Mouse (Mus musculus): Measurements from ENCODE around the gene Otub1. TPM values are rescaled to one million over a fixed set of nuclear protein-coding genes. Genes with fewer than 3 reads are reported as not detected.

Otub1 gene
- total and polyA plus RNA-seq, 2 experiments from 2014 or later = 242 to 257 TPM

GRCm38 (mm10) chr19:7224253-7224652, 18.1 kb upstream of the Otub1 start:
- Histone ChIP-seq H3K36me3 (ENCODE audit: insufficient read depth, low read length) (peaks cover 25% of the 10 kb centered on the region), H3K9me3 (ENCODE audit: low read length) (no peaks in the 10 kb centered on the region), H3K27me3 (ENCODE audit: insufficient read depth, low read length) (no peaks in the 10 kb centered on the region), H3K4me1 (ENCODE audit: insufficient read depth, low read length) (no peaks in the 10 kb centered on the region), H3K27ac (ENCODE audit: low read depth, low read length) (no peak overlapping the region), H3K4me3 (ENCODE audit: low read depth, low read length) (no peak overlapping the region), H3K4me2 (ENCODE audit: low read depth, low read length, poor library complexity, severe bottlenecking) (no peak overlapping the region), H3K9ac (replicated peaks; ENCODE audit: low read length, poor library complexity, severe bottlenecking) (no peak overlapping the region)
- WGBS = 94% methylated on average over 3 of the region's 3 CpGs
- no peak for ATAC-seq (ENCODE audit: low FRiP score)
- no peak for DNase-seq (ENCODE audit: low spot score)
- no peak for TF ChIP-seq CTCF (IDR thresholded peaks at IDR 0.05)

GRCm38 (mm10) chr19:7223488-7223887, 17.4 kb upstream of the Otub1 start:
- H3K4me3 ChIP-seq (ENCODE audit: low read depth, low read length) = no peak overlapping the region
- no peak for TF ChIP-seq CTCF (IDR thresholded peaks at IDR 0.05)
- H3K9ac ChIP-seq (replicated peaks; ENCODE audit: low read length, poor library complexity, severe bottlenecking) = no peak overlapping the region
- H3K27ac ChIP-seq (ENCODE audit: low read depth, low read length) = no peak overlapping the region
- no peaks in the 10 kb centered on the region for H3K4me1 ChIP-seq (ENCODE audit: insufficient read depth, low read length)
- ATAC-seq (ENCODE audit: low FRiP score) = no peak
- DNase-seq (ENCODE audit: low spot score) = no peak
- H3K36me3 ChIP-seq (ENCODE audit: insufficient read depth, low read length) = peaks cover 21% of the 10 kb centered on the region
- no peaks in the 10 kb centered on the region for H3K27me3 ChIP-seq (ENCODE audit: insufficient read depth, low read length)
- H3K9me3 ChIP-seq (ENCODE audit: low read length) = no peaks in the 10 kb centered on the region
- no peak overlapping the region for H3K4me2 ChIP-seq (ENCODE audit: low read depth, low read length, poor library complexity, severe bottlenecking)

- peaks cover 9% of the 10 kb centered on the region for H3K36me3 ChIP-seq (ENCODE audit: insufficient read depth, low read length)
- H3K27me3 ChIP-seq (ENCODE audit: insufficient read depth, low read length) = no peaks in the 10 kb centered on the region
- no peak overlapping the region for H3K27ac ChIP-seq (ENCODE audit: low read depth, low read length)
- no peak overlapping the region for H3K9ac ChIP-seq (replicated peaks; ENCODE audit: low read length, poor library complexity, severe bottlenecking)
- no peaks in the 10 kb centered on the region for H3K4me1 ChIP-seq (ENCODE audit: insufficient read depth, low read length)
- no peak for DNase-seq (ENCODE audit: low spot score)
- H3K9me3 ChIP-seq (ENCODE audit: low read length) = no peaks in the 10 kb centered on the region
- no peak overlapping the region for H3K4me2 ChIP-seq (ENCODE audit: low read depth, low read length, poor library complexity, severe bottlenecking)
- ATAC-seq (ENCODE audit: low FRiP score) = no peak
- TF ChIP-seq CTCF (IDR thresholded peaks at IDR 0.05) = no peak
- H3K4me3 ChIP-seq (ENCODE audit: low read depth, low read length) = no peak overlapping the region
- WGBS = 81% methylated on average over 6 of the region's 6 CpGs
Observed at GRCm38 (mm10) chr19:7222196-7222595, 16.1 kb upstream of the Otub1 start.

- TF ChIP-seq CTCF (IDR thresholded peaks at IDR 0.05) = no peak
- 97% methylated on average over 5 of the region's 5 CpGs for WGBS
Observed at GRCm38 (mm10) chr19:7218753-7219152, 12.6 kb upstream of the Otub1 start.

GRCm38 (mm10) chr19:7217926-7218267, 11.8 kb upstream of the Otub1 start:
- Histone ChIP-seq H3K4me3 (ENCODE audit: low read depth, low read length) (peak overlapping the region; percentile 59; the same call in 1 of the 2 replicates), H3K4me2 (ENCODE audit: low read depth, low read length, poor library complexity, severe bottlenecking) (peak overlapping the region; percentile 44), H3K9ac (replicated peaks; ENCODE audit: low read length, poor library complexity, severe bottlenecking) (no peak overlapping the region), H3K27me3 (ENCODE audit: insufficient read depth, low read length) (no peaks in the 10 kb centered on the region), H3K27ac (ENCODE audit: low read depth, low read length) (no peak overlapping the region), H3K9me3 (ENCODE audit: low read length) (no peaks in the 10 kb centered on the region), H3K4me1 (ENCODE audit: insufficient read depth, low read length) (peaks cover 8% of the 10 kb centered on the region; the same call in 1 of the 2 replicates), H3K36me3 (ENCODE audit: insufficient read depth, low read length) (peaks cover 10% of the 10 kb centered on the region)
- no peak for TF ChIP-seq CTCF (IDR thresholded peaks at IDR 0.05)
- ATAC-seq (ENCODE audit: low FRiP score) = no peak
- DNase-seq (ENCODE audit: low spot score) = no peak
- 12% methylated on average over 6 of the region's 6 CpGs for WGBS

More at GRCm38 (mm10) chr19:7218753-7219152, 12.6 kb upstream of the Otub1 start:
- no peaks in the 10 kb centered on the region for H3K9me3 ChIP-seq (ENCODE audit: low read length)
- H3K36me3 ChIP-seq (ENCODE audit: insufficient read depth, low read length) = peaks cover 10% of the 10 kb centered on the region
- H3K4me1 ChIP-seq (ENCODE audit: insufficient read depth, low read length) = peaks cover 8% of the 10 kb centered on the region; the same call in 1 of the 2 replicates
- DNase-seq (ENCODE audit: low spot score) (no peak), ATAC-seq (ENCODE audit: low FRiP score) (no peak)
- H3K4me3 ChIP-seq (ENCODE audit: low read depth, low read length) = no peak overlapping the region
- H3K27ac ChIP-seq (ENCODE audit: low read depth, low read length) = no peak overlapping the region
- no peaks in the 10 kb centered on the region for H3K27me3 ChIP-seq (ENCODE audit: insufficient read depth, low read length)
- H3K4me2 ChIP-seq (ENCODE audit: low read depth, low read length, poor library complexity, severe bottlenecking) = no peak overlapping the region
- H3K9ac ChIP-seq (replicated peaks; ENCODE audit: low read length, poor library complexity, severe bottlenecking) = no peak overlapping the region

- peak within 1 kb of the TSS; percentile 85 for H3K27ac ChIP-seq (ENCODE audit: low read depth, low read length)
- H3K4me1 ChIP-seq (ENCODE audit: insufficient read depth, low read length) = peaks cover 8% of the 10 kb centered on the region; the same call in 1 of the 2 replicates
- no peaks in the 10 kb centered on the region for H3K27me3 ChIP-seq (ENCODE audit: insufficient read depth, low read length)
- under 1% methylated on average over 50 of the region's 50 CpGs for WGBS
- no peaks in the 10 kb centered on the region for H3K9me3 ChIP-seq (ENCODE audit: low read length)
- peaks cover 10% of the 10 kb centered on the region for H3K36me3 ChIP-seq (ENCODE audit: insufficient read depth, low read length)
- H3K9ac ChIP-seq (replicated peaks; ENCODE audit: low read length, poor library complexity, severe bottlenecking) = peak within 1 kb of the TSS; percentile 65
- ATAC-seq (ENCODE audit: low FRiP score) (peak; percentile 96), DNase-seq (ENCODE audit: low spot score) (peak; percentile 98)
- TF ChIP-seq CTCF (IDR thresholded peaks at IDR 0.05) = peak; percentile 13; the same call in 1 of the 2 replicates
- peak within 1 kb of the TSS; percentile 77 for H3K4me2 ChIP-seq (ENCODE audit: low read depth, low read length, poor library complexity, severe bottlenecking)
- peak within 1 kb of the TSS; percentile 59 for H3K4me3 ChIP-seq (ENCODE audit: low read depth, low read length)
Observed at GRCm38 (mm10) chr19:7217162-7217925, 11.2 kb upstream of the Otub1 start, which contains the start of gene Cox8a. Cox8a (minus strand) TSS chr19:7217616.

Measured in midbrain, postnatal 0 days (tissue).